Mouse (Mus musculus) telencephalon, adult 2 months (tissue): ENCODE measurements at regions not wholly inside any gene's neighbourhood (a gene's known extent, or its start where the extent isn't known, plus 50 kb on each side); places are given as distances from the start of the nearest gene placed in this dataset.

ENCODE experiments used
- DNase-seq: peaks from one replicate; pipeline ENCODE4 v3.0.0-alpha.2; 2011; ENCODE audit warnings: low read depth, low spot score

DNA sequence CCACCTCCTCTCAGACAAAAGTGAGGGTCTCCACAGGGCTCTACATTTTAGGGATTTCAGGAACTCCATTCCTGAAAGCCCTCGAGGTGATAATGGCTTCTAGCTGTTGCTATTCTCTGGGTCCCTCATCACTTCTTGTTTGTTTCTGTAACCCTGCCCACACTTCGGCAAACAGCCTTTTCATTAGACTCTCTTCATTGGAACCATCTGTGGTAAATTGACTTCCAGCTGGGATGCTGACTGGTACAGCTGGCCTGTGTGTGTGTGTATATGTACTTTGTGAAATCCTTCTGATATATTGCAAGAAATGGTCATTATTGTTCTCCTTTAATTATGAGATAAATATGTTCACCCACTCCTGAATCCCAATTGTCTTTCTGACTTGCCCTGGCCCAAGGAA is 50.3 kb downstream of the Gm10192 start:
- no peak for DNase-seq

DNA sequence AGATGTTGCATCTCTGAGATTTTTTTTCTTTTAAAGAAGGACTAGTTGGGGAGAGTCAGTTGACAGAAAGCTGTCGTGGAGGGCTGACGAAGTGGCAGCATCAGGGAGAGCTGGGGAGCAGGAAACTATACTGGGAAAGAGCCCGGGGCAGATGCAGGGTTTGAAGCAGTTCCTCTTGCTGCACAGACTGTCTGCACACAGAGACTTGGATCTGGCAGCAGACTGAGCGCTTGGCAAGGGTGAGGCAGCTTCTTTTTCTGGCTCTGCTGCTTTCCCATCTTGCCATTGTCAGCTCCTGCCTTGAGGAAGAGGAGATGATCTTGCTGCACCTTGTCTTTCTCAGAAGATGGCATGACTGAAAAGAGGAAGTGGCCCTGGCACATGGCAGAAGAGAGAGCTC is 55.2 kb downstream of the Gm10192 start:
- DNase-seq, result peak; percentile 48

DNA sequence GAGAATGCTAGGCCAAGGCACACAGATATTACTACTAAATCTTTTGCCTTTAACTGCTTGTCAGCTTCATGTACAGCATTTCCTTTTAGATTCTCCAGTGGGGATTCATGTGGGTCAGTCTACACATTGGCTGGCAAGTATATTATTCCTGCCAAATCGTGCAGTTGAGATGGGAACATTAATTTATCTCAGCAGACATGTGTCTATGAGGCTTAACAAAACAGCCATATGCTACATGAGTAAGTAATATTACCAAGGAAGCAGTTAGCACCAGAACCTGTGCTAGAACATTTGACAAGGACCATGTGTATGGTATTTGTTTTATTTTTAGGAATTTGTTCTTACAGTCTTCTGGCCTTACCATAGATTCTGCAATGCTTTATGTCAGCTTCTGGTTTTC is 59.1 kb downstream of the Gm10192 start:
- no peak for DNase-seq

DNA sequence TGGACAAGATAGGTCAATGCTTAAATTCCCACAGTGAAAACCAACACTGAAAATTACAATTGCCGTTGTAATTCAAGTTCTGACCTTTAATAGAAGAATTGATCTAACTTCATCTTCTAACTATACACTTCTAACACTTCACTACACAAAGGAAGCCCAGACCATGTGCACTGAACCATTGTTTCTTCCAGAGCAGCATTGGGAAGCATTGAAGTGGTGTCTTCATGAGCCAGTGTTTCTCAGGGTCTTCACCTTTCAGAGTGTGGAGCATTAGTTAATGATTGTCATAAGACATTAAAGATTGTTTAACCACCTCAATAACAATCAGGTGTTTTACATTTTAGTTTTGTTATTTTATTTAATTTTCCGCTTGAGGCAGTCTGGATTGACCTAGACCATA is 61.0 kb downstream of the Gm10192 start:
- no peak for DNase-seq

DNA sequence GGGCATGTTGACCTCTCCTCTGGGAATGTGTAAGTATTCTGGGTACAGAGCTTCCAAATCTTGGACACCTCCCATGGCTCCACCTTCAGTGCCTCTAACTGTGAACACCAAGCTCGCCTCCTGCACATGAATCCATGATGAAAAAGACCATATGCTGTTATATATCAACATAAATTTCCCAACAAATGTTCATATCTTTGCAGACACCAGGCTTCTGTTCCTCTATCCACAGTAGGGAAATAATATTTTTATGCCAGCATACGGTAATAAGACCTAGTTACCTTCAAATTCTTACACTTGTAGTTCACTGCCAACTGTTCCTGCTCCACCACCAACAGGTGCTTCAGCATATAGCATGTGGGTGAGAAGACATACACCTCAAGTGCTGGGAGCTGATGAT is 63.5 kb downstream of the Gm10192 start:
- DNase-seq, result no peak

DNA sequence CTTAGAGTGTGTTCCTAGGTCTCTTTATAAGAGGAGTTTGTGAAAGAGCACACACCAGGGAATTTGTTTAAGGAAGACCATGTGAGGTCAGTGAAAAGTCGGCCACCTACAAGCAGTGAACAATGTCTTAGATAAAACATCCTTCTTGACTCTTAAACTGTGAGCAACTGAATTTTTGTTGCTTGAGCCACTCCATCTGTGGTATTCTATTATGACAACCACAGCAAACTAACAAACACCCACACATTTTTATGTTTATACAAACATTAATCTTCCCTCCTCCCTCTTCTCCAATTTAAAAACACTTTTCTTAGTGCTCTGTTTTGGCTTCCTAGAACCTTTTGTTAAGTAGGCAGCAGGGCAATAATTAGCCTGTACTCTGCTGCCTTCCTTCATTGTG is 66.0 kb downstream of the Gm10192 start:
- no peak for DNase-seq

DNA sequence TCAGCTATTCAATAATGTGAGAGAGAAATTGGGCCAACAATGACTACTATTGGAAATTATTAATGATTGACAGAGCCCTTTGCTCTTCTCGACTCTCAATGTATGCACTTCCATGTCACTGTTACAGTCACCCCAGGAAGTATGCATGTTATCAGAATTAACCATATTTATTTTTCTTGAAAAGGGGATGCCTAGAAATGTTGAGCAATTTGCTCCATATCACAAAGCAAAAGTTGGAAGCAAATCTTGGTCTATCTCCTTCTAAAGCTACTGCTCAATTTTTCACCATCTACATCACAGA is 80.3 kb downstream of the Gm10192 start:
- no peak for DNase-seq

DNA sequence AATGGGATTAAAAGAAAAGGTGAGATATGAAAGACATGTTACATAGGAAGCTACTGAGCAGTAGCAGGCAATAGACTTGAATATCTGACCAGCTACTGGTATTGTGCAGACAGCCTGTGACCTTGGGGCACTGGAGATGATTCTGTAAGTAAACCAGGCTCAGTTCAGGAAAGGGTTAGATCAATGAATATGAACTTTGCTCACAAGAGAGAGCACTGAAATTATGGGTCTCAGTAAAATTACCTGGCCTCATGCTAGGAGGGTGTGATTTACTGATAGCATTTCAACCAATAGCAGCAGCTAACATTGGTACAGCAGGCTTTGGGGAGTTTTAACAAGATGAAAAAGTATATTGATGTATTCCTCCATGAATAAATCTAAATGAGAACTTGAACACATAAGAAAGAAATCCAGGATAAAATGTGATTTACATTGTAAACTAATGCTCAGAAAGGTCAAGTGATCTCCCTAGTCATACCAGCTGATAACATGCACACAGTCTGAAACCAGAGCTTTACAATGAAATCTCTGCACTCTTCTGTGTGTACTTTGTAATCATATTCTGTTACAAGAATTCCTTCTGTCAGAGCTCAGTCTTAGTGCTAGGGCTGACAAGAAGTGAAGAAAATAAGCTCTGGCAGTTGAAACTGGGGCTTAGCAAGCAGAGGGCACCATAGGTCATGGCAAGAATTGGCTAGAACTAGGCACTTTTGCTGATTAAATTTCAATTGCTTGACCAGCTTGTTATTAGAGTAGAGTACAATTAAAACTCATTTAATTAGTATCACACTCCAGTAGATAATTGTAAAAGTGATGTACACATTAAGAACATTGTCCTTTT is 80.8 kb downstream of the Gm10192 start:
- no peak for DNase-seq

DNA sequence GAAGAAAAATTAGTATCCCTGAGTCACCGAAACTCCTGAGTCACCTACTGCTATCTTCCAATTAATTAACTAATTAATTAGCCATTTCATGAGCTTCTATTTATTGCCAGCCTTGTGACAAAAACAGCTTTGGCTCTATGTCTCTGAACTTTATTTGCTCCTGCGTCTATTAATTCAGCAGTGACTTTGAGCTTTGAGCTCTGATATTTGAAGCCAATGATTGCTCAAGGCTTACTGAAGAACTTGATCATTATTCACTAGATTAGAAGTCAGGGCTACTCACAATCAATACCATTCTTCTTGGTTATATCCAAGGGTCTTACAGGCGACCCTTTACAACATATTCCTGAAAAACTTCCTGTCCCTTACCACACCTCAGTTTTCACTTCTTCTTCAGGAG is 83.2 kb downstream of the Gm10192 start:
- no peak for DNase-seq

DNA sequence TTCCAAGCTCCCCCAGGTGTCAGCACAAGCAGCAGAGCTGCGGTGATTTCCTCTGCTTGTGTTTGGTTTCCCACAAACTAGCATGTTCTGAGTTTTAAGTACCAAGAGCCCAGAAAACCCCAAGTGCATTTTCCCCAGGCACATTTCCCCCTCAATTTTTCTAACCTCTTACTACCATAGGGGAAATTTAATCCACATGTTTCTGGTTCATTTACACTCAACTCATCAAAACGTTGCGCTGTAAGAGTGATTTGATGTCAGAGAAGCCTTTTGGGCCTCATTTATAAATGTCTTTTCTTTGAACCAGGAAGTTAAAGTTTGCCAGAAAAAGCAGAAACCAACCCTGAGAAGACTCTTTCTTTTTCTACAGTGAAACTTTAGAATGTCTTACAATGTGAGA is 89.4 kb downstream of the Gm10192 start:
- DNase-seq, result no peak

DNA sequence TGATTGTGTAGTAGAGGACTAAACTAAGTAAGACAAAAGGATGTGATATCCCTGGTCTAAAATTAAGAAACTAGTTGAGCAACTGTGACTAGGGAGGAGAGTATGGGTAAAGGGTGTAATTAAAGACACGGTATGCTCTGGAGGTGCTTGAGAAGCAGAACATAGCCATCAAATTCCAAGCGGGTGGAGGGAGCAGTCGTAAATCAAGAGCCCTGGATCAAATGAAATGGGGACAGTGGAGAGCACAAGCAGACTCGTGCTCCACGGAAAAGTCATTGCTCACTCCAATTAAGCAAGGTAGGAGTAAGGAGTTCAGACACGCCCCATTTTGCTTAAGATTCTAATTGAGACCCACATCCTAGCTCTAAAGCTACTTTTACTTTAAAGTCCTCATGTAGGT is 132.2 kb downstream of the Gm10192 start:
- DNase-seq, result no peak

DNA sequence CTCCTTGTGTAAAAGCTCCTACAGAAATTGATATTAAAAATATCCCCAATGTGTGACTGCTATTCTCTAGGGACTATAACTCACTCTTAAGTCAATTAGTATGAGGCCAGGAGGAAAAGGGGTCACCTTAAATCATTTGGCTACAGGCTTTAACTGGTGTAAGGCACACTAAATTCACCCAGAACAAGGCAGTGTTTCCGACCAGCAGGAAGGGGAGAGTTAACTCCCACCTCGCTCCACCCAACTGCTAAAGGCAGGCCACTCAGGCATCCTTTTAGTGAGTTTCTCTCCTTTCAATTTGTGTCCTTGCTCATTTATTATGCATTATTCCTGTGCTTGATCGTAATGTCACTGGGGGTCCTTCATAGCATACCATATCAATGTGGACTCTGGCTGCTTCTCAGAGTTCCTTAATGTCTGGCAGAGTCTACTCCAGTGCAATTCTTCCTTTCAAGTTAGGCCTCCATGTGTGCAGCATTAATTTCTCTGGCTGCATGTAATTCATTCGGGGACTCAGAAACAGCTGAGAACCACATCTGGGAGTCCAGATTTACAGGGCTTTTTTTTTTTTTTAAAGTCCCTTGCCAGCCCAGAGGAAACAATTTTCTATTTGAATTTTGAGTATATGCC is 133.8 kb downstream of the Gm10192 start:
- DNase-seq, result no peak

DNA sequence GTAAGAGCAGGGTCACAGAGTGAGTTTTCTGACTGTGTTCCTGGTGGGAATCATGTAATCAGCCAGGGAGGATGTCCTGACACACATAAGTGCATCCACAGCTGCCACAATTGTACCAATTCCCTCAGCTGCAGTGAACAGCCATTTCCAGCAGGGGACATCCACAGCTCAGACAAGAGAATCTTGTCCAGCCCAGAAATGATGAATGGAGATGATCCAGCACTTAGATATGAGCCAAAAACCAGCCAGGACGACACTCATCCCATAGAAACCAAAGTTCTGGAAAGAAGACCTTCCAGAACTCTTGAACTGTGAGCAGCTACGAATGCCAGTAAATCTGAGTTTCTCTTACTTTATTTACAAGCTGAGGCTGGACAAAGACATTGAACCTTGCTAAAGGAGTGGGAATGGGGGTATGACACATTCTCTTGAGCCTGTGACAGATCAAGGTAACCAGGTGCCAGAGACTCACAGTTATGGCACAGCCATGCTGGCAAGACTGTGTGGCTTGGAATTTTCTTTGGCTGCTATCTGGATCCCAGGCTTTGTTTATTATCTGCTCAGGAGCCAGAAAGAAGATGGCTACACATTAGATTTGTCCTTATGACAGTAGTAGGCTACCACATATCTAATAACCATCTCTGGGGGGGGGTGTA is 145.1 kb downstream of the Gm10192 start:
- DNase-seq, result peak; percentile 51

DNA sequence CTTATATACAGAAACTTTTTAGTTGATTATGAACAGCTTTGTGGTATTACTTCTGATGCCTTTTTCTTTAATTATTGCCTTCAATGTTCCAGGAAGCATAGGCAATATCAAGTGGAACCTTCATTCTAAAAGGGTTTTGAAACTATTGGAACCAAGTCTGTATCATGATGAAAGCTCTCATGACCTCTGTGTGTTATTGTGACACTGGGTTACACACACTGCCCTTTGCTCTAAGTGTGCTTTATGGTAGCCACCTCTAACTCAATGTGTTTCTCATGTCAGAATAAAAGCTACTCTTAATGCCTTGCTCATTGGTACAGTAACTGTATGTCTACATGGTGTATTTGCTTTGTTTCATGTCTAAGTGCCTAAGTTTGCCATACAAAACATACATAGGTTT is 154.0 kb downstream of the Gm10192 start:
- DNase-seq, result no peak

DNA sequence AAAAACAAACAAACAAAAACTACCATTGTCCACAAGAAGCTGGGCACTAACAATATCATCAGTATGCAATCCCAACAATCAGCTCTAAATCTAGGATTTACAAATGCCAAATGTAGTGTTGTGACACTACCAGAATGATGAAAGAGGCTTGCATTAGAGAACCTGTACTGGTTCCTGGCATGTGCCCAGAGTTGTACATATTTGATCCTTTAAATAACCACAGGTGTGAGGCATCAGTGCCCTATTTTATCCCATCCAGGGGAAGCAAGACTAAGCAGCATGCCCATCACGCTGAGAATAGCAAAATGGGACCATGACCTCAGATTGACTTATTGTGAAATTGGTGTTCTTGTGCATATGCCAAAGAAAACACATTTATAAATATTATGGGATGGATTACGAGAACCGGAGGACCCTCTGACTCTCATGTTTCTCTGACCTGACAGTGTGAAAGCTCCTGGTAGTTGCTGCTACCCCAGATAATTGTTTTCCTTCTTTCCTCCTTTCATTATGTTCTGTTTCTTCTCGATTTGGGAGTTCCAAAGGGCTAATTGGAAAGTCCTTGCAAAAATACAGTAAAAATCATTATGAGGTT is 157.4 kb downstream of the Gm10192 start:
- no peak for DNase-seq

DNA sequence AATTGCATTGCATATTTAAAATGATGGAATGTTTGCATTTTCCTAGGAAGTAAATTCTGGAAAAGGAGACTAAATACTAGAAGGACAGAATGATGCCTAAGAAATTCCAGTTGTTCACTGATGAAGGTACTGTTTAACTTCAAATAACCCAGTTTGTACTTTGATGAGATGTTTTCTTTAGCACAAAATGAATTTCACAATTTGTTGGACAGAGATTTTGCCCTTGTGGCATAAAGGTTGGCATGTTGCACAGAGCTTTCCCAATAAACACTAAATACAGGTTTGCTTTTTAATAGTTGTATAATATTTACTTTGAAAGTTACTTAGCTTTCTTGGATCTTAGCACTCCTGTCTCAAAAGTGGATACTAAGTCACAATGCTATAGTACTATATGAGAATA is 181.6 kb downstream of the Gm10192 start:
- no peak for DNase-seq

DNA sequence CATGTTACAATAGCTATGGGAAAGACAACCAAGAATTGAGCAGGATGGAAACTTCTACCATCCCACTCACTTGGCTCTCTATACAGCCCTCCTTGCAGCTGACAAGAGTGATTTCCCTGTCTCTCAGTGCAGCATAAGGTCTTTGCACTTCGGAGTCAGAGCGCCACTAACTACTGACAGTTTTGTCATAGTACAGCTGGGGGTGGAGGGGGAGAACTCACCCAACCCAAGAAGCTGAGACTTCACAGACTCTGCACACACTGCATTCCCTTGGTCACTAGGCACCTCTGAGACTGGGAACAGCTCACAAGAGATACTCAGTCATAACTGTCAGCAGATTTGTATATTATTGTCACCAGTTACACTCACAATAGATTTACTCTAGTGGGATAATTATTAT is 195.3 kb upstream of the Gm12695 start:
- peak; percentile 51 for DNase-seq

DNA sequence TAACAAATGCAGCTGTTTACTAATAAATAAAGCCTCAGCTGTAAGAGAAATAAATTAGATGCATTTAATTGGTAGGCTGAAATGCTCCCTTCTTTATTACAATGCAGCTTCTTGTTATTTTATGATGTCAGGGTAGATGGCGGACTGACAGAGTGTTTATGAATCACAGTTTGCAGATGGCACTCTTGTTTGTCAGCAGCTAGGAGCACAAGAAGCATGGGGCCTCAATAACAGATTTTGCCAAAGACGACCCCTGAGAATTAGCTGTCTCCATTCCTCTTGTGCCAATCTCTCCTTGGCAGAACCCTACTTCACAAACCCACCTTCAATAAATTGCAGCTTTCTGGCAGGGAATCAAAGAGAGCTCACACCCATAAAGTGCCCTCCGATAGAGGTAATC is 194.9 kb upstream of the Gm12695 start:
- DNase-seq, result no peak

DNA sequence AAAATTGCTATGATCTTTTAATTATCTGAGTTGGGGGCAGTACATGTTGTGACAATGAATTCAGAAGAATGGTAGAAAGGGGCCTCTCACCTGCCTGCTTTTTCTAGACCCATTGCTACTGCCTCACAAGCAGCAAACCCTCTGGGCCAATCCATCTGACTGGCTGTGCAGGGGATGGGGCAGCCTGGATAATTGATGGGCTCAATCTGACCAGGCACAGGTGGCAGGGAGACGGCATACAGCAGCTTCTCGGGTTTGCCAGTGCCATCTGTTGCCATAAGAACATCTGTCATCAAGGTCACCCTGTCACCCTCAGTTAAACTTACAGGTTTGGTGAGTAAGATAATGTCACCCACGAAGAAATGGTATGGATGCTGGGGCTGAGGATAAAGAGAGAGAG is 189.9 kb upstream of the Gm12695 start:
- DNase-seq, result no peak

DNA sequence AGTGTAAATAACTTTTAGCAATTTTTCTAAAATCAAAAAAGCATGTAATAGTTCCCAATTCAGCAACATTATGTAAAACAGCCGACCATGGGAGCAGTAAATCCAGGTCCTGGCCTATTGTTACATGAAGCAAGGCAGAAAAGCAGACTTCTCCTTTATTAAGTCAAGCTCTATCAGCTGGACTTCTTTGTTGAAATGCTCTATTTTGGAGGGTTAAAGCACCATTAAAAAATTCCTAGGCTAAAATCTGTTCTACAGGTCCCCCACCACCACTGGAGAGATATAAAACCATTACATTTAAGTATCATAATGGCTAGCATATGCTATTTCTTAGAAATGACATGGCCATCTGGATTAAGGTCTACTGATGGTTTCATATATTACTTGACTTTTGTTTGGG is 188.8 kb upstream of the Gm12695 start:
- no peak for DNase-seq

DNA sequence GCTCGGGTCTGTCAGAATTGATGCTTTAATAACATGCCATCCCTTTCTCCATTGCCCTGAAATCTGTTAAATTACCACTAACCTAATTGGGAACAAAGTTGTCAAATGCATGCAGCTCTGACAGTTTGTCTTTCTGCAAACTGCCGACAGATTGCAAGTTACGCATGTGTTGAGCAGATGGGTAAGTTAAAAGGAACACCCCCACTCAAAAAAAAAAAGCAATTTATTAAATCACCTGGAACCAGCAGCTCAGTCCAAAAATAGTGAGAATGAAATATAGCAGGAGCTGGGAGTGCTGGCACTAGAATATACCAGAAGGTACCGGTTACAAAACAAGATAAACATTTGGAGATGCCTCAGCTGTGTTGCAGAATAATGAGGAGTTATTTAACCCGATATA is 184.2 kb upstream of the Gm12695 start:
- peak; percentile 75 for DNase-seq

DNA sequence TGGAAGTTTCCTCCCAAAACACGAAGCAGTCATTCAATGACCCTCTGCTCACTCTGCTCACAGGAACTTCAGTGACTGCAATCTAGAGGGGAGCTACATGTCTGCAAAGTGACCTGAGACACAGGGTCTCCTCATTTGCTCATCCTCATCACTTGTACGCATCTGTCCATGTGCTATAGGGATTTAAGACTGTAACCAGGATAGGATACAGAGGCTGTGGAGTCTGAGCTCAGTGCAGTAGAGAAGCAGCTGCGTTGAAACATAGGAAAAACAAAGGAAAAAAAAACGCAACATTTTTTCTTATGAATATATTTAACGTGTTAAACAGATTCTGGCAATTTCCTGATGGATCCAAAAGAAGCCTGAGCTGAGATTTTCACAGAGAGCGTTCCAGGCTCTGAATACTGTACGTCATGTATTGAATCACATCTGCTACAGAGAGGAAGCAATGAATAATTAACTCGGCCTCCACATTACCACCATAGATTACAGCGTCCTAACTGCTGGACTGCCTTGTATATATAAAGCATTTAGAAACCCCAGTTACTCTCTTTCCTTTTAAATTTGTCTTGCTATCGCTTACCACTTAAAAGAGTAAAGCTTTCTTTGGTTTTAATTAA is 183.7 kb upstream of the Gm12695 start:
- peak; percentile 78 for DNase-seq
